Mouse (Mus musculus) ES-Bruce4 (cell line): ENCODE measurements around the gene Rapgef1.

Experiments
- CTCF ChIP-seq: IDR thresholded peaks from one replicate; pipeline ENCODE4 v1.8.1; 2011; ENCODE audit warnings: low read depth, low read length
- EP300 ChIP-seq: IDR thresholded peaks from 2 replicates; pipeline ENCODE4 v1.6.1; 2011; ENCODE audit warnings: low read depth, low read length; ENCODE audit not compliant: insufficient read depth
- POLR2A ChIP-seq: IDR thresholded peaks from one replicate; pipeline ENCODE4 v1.8.1; 2011; ENCODE audit warnings: low read length; ENCODE audit not compliant: insufficient read depth

DNA sequence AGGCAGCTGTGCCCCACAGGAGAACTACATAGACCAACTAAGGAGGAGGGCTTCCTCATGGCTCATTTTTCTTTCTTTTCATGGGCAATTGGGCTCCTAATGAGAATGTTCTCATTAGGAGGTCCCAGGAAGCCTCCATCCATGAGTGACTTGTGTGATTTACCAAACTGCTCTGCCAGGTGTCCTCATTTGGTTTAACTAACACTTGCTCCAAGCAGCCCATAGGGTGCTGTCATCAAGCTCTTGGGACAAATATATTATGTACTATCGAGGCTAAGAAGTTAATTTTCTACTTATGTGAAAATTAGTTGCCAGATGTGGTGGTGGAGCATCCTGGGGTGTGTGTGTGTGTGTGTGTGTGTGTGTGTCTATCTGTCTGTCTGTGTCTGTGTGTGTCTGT, 37.6 kb downstream of the Rapgef1 start:
- TF ChIP-seq CTCF (no peak), EP300 (no peak), POLR2A (no peak)
